8 mouse cellular contexts compared by ENCODE assay signal in genomic region chr7:63345671-63346392, GRCm38 (mm10).
DNase-seq lines count a peak whose midpoint lies in the region; ATAC-seq and TF ChIP-seq lines count a peak whose summit lies in the region.

No protein-coding gene starts in this region.

- no peak overlapping the region for H3K4me2 ChIP-seq in neural tube, embryonic 11.5 days (ENCODE audit: low read depth)

- H3K4me1 ChIP-seq in E14TG2a.4 (replicated peaks; ENCODE audit: low read depth, low read length): no peaks in the 10 kb centered on the region
- H3K4me1 ChIP-seq in neural tube, embryonic 11.5 days (ENCODE audit: control insufficient read depth, insufficient read depth, low read length): no peaks in the 10 kb centered on the region

- TF ChIP-seq CTCF in E14TG2a.4 (conservative IDR thresholded peaks at IDR 0.05; ENCODE audit: low read length): peak; percentile 77

- no peak overlapping the region for H3K4me3 ChIP-seq in E14TG2a.4 (replicated peaks; ENCODE audit: low read length)
- no peak overlapping the region for H3K4me3 ChIP-seq in neural tube, embryonic 11.5 days (ENCODE audit: low read depth, low read length)

- no peaks in the 10 kb centered on the region for H3K9me3 ChIP-seq in E14TG2a.4 (ENCODE audit: low read length)
- no peaks in the 10 kb centered on the region for H3K9me3 ChIP-seq in neural tube, embryonic 11.5 days (ENCODE audit: control insufficient read depth, low read length)

- peak; percentile 35; the same call in 1 of the 2 replicates for ATAC-seq in granulocyte monocyte progenitor cell, adult 5-6 weeks (replicated peaks; ENCODE audit: poor library complexity, severe bottlenecking)
- peak; percentile 35; the same call in 1 of the 2 replicates for ATAC-seq in neural tube, embryonic 11.5 days (ENCODE audit: insufficient read depth, low FRiP score, low TSS enrichment)
- ATAC-seq in inflammation-experienced regulatory T-cells, adult 6 months: no peak

- H3K36me3 ChIP-seq in E14TG2a.4 (ENCODE audit: insufficient read depth, low read length): no peaks in the 10 kb centered on the region
- H3K36me3 ChIP-seq in neural tube, embryonic 11.5 days (ENCODE audit: control insufficient read depth, insufficient read depth, low read length): no peaks in the 10 kb centered on the region

- no peak overlapping the region for H3K27ac ChIP-seq in neural tube, embryonic 11.5 days (ENCODE audit: low read depth, low read length)

- DNase-seq in adrenal gland, adult (ENCODE audit: inconsistent age in 2 of 2, low spot score in 1 of 2): peak; percentile 31 to 75
- DNase-seq in adrenal gland, adult 8-10 months: no peak
- peak; percentile 74 to 85 for DNase-seq in cerebellum, postnatal 14 days
- DNase-seq in left cerebral cortex, adult 18-20 months (ENCODE audit: low spot score in 2 of 2): peak; percentile 80 to 92
- DNase-seq in neural tube, embryonic 11.5 days (ENCODE audit: low spot score): peak; percentile 58

- H3K27me3 ChIP-seq in E14TG2a.4 (ENCODE audit: insufficient read depth, low read length): 0 out of 2 replicates have a peak, but pooled peaks cover 2% of the 10 kb centered on the region
- H3K27me3 ChIP-seq in neural tube, embryonic 11.5 days (ENCODE audit: control insufficient read depth, insufficient read depth, low read length): no peaks in the 10 kb centered on the region

- 30% methylated on average over 11 of the region's 11 CpGs for WGBS in neural tube, embryonic 11.5 days

- no peak overlapping the region for H3K9ac ChIP-seq in neural tube, embryonic 11.5 days (ENCODE audit: low read length)
